Mouse (Mus musculus): ENCODE data around the gene Gm28729.

DNA sequence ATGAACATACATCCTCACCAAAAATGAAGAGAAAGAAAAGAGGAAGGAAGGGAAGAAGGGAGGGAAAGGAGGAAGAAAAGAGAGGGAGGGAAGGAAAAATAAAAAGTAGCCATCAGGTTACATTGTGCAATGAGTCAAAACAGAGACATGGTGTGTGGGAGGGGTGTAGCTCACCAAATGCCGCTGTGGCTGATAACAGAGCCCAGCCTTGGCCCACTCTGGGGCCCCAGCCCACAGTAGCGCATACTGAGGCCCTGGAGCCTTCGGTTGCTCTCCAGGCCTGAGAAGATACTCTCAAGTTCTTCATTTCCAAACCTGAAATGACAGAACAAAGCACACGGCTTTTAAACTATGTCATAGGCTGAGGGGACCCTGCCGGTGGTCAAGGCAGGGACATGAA lies 10.8 kb downstream of the Gm28729 start:
- TF ChIP-seq CTCF (conservative IDR thresholded peaks at IDR 0.05; ENCODE audit: low read length) (no peak), POU5F1 (IDR thresholded peaks at IDR 0.05; ENCODE audit: borderline replicate concordance, low read length) (no peak), NANOG (IDR thresholded peaks at IDR 0.05; ENCODE audit: borderline replicate concordance, low read length) (no peak)
